Mouse (Mus musculus) thymus, postnatal 14 days (tissue): ENCODE measurements around the gene Lhx9.

Experiments used
- DNase-seq: peaks from one replicate; pipeline ENCODE4 v3.0.0; 2021

The Lhx9 gene

DNA sequence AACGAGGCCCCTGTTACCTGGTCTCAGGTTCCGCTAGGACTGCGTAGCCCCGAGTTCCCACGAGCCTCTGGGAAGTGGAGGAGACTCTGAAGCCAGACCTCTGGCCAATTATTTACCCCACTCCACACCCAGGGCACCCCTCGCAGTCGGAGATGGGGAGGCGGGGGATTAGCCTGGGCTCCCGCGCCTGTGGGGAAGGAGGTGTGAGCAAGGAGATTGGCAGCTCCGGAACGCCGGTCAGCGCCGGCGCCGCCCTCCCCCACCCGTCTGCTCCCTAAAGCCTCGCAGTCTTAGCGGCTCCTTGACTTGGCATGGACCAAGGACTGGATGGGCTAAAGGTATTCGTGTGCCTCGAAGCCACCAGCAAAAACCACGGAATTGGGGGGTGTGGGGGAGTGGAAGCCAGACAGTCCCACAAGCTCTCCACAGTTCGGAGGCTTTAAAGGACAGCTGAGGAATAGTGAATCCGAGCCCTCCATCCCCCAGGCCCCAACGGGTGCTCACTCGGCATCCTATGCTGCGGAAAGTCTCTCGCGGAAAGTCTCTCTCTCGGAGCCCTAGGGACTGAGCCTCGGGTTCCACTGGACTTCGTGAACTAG lies at the start of gene Lhx9:
TSS of gene Lhx9 (minus strand) at position 67 of the 599 bp plus-strand sequence.
- DNase-seq, result no peak

DNA sequence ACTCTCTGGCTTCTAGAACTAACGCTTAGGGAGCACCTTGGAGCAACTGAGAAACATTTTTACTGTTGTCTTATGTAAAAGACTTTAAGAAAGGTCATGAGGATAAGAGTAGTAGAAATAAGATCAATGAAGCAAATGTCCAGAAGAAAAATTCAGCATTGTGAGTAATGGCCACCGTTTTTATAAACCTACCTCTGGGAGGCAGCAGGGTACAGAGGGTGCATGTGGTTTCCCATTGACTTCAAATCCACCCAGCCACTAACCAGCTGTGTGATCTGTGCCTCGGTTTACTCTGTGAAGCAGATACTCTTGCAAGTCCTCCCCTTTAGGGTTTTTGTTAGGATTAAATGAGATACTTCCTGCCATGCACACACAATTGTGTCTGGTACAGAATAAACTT lies 47.7 kb upstream of the Lhx9 start:
- DNase-seq, result no peak

DNA sequence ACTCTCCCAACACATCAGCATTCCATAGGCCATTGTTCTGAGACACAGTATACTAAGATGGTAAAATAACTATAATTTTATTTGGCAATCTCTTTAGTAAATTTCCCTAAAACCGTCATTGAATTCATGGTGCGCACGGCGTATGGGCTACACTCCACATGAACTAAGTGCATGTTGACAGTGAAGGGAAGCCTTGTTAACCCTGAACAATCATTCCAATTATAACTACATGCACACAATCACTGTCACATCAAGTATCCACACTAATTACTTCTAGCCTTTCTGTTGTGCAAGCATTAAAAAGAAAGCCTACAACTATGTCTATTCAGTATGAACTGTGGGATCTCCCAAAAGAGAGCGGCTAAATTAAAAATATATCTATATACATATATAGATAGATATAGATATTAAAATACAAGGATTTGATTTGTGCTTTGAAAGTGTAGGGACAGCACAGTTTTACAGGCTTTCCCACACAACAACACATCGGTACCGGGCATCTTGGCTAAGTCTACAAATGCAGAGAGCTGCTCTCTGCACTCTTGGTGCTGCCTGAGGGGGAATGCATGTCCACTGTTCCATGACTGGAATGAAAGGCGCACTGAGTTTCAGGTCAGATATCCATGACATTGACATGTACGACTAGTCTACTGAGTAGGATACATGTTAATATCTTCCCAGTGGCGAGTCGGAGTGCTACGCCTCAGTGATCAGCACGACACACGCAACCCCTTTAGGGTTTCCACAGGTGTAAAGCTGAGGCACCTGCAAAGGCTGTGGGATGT lies 29.3 kb upstream of the Lhx9 start:
- DNase-seq, result no peak

DNA sequence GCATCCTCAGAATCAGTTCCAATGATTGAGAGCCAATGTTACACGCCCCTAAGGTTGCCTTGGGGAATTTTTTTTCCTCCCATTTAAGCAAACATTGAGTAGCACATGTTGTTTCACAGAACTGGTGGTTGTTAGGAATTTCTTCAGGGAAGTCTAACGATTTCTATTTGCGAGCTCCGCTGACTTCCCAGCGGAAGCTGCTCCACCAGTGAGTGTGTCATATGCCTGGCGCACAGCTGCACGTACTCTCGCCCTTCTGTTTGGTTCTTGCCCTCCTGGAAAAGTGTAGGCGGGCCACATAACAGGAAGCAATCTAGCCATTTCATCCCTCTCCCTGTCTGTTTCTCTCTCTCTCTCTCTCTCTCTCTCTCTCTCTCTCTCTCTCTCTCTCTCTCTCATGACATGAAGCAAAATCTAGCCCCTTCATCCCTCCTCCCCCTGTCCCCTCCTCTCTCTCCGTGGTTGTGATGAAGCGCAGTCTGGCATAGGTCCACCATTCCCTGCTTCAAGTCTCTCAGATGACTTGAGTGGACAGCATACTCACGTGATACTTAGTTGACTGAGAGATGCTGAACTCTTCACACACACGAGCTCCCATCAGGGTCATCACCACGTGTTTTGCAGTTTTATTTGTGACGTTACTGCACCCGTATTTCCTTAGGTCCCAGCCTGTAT lies 28.1 kb upstream of the Lhx9 start:
- no peak for DNase-seq

DNA sequence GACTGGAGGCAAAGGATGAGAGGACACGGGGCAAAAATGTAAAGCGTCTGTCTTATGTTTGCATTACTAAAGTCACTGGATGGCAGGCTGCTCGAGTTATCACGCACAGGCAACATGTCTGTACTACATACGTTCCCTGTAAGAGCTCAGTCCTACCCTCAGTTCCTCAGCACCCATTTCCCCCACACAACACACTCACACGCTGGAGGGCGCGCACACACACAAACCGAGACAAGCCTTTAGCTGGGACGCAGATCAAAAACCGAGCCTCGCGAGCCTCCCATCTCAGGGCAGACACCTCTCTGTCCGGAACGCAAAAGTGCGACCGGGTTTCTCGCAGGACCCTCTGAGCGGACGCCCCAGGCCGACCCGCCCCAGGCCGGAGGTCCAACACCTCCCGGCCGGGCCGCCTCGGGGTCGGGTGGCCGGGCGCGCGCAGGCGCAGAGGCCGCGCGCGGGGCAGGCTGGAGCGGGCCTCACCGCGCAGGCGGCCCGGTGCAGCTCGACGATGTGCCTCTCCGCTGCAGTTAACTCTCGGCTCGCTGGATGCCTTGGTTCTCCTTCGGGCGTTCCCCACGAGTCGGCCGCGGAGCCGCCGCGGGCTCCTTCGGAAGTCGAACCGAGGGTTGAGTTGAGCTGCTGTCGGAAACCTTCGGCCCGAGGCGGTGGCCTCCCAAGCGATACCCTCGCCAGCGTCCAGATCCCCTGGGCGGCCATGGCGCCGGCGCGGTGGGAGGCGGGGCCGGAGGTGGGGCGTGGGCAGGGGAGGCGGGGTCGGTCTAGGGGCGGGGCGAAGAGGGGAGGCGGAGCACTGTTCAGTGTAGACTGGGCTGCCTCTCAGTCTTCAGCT lies 7.9 kb upstream of the Lhx9 start, which contains the start of gene 2310009B15Rik:
TSS of gene 2310009B15Rik (minus strand) at position 752 of the 850 bp plus-strand sequence.
- peak; percentile 90 for DNase-seq

DNA sequence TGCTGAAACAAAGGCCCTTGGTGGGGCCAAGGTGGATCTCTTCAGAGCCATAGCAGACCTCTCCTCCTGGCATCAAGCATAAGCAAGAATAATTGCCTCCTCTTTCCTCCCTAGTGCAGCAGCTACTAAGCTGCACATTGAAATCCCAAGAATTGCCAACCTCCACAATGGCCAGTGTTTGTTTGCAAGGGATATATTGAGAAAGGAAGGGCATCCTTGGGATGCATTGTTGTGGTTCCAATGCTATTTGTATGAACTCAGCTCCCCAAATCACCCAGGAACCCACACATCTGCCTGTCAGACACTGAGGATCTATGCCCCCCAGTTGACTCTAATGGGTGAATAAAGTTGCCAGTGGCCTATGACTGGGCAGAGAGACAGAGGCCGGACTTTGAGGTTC lies 2.4 kb upstream of the Lhx9 start:
- no peak for DNase-seq

DNA sequence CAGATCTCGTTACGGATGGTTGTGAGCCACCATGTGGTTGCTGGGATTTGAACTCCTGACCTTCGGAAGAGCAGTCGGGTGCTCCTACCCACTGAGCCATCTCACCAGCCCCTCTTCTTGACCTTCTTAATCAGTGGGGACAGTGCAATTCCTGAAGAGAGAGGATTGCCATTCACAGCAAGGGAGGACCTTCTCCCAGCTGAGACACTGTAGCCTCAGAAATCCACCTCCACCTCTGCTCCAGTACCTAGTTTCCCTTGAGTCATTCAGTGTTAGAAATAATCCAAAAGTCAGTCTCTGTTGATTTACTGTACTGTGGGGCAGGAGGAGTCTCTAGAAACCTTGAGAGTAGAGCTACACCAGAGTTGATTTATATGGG lies 1.8 kb upstream of the Lhx9 start:
- DNase-seq, result no peak

DNA sequence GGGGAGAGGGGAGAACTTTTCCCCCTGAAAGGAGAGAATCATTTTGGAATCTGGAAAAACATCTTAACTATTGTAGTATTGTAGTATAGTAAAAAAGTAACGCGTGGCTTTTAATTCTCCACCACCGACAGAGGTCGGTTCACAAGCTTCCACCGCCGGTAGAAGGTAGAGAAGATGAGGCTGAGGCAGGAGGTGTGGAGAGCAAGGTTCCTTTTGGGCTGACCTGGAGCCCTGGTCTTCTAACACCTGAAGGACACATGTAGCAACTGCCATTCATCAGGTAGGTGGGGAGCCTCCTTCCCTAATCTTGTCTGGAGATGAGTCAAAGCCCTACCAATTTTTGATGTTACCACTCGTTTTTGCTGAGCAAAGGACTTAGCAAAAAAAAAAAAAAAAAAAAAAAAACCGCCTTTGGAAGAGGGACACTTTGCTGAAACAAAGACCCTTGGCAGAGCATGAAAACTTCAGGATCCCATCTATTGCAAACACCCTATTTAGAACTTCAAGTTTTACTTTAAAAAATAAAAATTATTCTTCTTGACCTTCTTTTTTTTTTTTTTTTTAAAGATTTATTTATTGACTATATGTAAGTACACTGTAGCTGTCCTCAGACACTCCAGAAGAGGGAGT lies 1.3 kb upstream of the Lhx9 start:
- DNase-seq, result no peak

DNA sequence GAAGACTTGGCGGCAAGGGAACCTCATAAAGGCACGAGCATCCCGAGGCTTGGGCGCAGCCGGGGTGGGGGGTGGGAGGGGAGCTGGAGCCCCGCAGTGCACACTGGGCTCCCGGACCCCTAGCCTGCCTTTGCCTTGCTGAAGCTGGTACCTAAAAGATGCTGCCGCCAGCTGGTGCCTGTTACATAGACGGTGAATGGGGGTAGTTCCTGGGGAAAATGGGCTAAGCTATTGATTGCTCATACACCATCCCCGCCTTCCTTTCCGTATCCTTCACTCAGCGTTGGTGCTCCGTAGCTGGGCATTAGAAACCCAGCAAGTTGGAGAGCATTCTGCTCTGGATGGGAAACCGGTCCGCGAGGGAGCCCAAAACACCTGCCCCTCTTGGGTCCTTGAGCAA lies 351 bp downstream of the Lhx9 start:
- no peak for DNase-seq

DNA sequence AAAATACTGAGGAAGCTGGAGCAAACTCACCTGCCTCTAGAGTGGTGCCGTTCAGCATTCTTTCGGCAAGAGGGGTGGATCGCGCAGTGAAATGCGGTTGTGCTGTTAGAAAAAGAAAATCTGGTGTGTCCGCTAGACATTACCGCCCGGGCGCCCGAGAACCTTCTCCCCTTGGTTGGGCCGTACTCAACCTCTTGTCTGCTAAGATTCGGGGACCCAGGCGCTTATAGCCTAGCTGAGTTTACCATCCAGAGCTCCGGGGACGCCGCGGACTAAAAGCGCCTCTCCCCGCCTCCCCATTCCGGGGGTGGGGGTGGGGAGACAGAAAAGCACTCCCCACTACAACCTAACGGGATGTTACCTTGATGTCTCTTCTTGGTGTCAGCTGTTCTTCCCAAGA lies 1.2 kb downstream of the Lhx9 start:
- no peak for DNase-seq

DNA sequence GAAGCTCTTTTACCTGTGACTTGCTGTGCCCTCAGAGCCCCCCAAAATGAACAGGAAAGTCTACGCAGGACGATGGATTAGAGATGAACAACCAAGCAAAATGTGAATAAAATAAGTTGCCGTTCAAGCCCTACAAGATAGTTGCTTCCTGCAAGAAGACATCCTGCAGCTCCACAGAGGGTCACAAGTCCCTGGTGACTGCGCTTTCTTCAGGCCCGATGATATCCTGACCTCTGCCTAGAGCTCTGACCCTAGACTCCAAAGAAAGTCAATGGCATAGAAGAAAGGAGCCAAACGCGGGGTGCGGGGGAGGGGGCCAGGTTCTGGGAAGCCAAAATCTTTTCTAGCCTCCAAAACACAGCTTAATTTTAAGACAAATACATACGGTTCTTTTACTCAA lies 1.8 kb downstream of the Lhx9 start:
- no peak for DNase-seq

DNA sequence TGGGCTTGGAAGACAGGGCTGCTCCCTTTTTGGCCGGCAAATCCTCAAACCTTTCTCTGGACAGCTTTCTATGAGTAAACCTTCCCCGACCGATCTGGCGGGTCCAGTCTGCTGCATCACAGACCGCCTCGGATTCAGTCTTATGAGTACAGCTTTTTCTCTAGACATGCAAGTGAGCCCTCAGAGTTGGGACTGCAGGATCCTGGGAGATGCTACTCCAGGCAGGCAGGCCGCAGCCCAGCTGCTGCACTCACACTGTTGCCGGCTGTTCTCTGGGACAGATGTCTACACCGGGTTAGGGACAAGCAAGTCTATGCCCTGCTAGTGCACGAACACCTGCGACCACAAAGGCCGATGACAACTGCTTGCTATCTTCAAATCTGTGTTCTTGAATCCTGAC lies 2.2 kb downstream of the Lhx9 start:
- DNase-seq, result peak; percentile 56

DNA sequence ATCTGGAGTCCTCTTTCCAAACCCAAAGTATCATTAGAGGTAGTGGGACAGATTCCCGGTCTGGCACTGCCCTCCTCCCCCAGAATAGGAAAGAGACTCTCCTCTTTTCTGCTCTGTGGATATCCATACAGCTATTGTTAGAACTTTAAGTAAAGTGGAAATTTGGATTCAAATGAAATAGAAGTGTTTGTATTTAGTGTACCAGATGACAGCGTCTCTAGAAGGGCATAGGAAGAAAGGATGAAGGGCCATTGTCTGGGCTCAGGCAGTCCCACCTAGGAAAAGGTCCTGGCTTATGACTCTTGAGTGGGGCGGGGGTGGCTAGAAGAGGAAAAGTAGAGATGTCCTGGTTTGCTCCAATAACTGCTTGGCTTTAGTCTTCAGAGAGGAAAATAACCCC lies 2.9 kb downstream of the Lhx9 start:
- DNase-seq, result no peak

DNA sequence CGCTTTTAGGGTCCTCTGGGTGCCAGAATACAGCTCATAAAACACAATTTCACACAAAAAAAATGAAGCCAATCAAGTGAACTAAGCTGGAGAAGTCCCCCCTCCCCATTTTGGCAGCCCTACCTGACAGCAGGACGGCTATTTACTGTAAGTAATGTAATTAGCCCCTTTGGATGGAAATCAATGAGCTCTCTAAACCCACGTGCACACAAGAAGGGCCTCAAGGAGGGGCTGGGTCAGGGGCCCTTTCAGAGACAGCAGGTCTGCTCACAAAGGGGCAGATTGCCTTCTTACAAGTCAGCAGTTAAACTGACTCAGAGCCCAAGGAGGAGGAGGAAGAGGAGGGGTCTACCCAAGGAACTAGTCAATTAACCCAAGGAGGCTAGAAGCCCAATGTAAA lies 4.2 kb downstream of the Lhx9 start:
- DNase-seq, result no peak

DNA sequence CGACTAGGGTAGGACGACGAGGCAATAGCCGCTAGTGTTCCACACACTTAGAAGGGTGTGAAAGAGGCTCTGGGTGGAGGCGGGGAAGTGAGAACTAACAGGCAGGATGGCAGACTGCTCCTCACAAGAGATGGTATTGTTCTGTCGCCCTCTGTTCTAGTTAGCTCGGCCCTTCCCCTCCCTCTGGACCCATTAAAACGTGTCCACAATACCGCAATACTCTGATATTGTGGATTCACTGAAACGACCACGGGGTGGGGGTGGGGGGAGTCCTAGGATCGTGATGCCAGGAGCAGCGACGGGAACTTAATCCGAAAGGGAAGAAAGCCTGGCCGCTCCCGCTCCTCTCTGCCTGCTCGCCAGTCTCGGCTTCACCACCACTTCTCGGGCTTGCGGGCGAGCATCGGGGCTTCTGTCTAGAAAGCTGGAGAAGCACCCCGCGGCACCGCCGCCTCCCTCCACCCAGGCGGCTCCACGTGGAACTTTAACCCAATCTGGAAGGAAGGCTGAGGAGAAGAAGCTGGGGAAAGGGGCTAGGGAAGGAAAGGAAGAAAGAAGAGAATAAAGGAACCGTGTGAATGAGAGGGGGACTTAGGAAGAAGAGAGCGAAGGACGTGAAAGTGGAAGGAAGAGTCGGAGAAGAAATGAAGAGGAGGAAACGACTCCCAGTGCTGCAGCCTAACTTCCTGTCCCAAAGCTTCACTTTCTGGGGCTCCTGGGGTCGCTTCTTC lies 4.9 kb downstream of the Lhx9 start:
- DNase-seq, result peak; percentile 32

DNA sequence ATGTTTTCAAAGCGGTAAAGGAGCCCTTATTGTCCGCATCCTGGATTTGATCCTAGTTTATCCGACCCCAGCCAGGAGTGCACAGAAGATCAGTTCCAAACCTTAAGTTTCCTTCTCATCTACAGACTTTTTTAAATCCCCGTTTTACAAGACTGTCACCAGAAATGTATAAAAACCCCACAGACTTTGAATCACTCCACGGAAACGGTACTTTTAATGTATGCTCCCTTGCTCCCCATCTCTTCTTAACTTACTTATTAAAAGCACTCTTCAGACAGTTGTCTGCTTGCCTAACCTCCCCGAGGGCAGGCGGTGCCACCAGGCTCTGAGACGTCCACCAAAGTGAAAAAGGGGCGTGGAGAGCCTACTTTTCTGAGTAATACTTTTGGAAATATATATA lies 5.6 kb downstream of the Lhx9 start:
- no peak for DNase-seq

DNA sequence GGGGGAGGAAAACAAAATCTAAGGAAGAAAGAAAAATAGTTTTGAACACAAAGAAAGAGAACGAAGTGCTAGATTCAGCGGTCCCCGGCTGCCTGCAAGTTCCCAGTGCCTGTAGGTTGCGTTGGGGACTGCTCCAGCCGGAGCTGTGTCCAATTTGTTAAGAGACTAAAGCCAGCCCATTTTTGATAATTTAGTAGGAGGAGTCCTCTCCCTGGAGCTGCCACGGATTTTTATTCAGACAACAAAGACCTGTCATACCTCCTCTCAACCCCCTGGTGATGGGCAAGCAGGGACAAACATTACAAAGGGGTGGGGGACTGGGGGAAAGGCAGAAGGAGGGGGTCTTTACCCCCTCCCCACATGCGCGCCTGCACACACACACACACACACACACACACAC lies 6.1 kb downstream of the Lhx9 start:
- no peak for DNase-seq

DNA sequence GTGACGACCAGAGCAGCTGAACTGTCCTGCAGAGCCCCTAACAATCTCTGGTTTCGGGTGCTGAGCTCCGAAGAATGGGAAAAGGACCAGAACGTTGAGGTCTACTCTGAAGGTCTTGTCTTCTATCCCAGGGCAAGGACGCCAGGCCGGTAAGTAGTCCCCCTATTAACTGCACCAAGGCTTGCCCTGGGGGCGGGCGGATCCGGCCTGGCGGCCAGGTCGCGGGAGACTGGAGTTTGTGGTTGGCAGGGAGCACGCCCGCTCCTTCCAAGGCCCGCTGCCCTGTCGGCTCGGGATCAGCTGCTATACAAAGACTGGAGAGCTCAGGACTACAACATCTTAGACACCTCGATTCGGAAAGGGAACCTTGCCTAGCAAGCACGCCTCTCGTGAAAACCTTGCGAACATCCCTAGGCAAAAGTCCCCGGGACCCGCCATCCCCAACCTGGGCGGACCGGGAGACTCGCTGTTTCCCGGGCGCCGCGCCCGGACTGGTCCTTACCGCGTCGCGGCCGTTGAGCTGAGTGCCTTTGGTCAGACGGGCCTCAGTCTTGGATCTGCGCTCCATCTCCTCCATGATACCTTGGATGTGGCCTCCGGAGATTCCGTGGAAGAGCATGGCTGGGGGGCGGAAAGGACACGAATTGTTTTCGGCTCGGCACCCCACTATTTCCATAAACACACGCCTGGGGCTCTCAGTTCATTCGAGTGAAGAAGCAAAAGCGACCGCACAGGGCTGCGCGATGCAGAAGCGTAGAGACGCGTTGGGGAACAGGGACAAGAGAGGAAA lies 6.9 kb downstream of the Lhx9 start:
- DNase-seq, result no peak

DNA sequence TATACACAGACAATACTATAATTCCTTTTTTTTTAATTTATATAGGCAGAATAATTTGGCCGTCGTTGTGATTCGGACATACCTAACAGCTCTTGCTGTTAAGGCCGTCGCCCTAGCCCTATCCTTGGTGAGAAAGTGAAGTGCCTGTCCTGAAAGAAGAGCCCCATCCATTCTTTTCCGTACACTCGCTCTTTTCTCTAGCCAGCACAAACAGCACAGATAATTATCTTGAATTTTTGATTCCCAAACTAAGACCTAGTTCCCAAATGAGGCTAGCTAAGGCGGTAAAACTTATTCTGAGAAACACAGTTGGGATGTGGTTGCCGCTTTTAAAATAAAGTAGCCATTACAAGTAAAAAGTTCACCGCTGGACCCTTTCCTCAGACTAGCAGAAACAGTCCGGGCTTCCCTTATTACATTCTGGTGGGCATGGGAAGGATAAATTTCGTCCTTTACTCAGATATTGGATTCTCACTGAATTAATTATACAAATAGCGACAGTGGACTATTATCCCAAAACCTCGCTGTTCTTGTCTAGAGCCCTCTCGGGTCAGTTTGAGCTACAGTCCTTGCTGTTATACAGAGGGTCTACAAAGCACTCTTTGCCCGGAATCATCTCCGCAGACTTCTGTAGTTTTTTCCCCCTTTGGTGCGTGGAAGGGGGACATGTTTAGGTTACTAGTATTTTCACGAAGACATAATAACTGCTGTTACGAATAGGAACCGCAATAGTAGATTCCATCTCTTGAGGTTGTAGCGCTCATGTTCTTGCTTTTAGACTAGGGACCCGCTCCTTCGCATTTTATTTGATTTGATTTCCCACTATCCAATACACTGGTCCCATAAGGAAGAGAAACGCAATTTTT lies 7.7 kb downstream of the Lhx9 start:
- no peak for DNase-seq

DNA sequence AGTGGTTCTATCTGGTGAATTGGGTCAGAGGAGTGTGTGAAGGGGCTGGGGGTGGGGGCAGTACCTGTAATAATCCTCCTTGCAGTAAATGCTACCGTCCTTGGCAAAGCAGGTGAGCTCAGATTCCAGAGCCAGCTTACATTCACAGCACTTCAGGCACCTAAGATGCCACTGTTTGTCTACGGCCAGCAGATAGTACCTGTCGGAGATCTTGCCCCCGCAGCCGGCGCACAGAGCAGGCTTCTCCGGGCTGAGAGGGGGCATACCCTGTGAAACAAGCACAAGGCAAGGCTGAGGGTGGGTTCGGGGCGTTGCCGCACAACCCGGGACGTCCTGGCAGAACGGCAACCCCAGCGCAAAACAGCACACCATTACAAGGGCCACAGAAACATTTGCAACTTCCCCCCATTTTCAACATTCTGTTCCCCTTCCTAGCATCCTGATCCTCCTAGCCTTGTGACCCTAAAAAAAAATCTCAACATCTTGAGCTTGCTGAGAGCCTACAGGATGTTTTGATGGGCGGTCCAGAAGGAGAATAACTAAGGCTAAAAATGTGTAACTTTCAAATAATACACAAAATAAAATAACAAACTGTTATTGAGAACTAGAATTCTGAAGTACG lies 8.5 kb downstream of the Lhx9 start:
- no peak for DNase-seq
